8 mouse cellular contexts compared by ENCODE assay signal in the genomic region with DNA sequence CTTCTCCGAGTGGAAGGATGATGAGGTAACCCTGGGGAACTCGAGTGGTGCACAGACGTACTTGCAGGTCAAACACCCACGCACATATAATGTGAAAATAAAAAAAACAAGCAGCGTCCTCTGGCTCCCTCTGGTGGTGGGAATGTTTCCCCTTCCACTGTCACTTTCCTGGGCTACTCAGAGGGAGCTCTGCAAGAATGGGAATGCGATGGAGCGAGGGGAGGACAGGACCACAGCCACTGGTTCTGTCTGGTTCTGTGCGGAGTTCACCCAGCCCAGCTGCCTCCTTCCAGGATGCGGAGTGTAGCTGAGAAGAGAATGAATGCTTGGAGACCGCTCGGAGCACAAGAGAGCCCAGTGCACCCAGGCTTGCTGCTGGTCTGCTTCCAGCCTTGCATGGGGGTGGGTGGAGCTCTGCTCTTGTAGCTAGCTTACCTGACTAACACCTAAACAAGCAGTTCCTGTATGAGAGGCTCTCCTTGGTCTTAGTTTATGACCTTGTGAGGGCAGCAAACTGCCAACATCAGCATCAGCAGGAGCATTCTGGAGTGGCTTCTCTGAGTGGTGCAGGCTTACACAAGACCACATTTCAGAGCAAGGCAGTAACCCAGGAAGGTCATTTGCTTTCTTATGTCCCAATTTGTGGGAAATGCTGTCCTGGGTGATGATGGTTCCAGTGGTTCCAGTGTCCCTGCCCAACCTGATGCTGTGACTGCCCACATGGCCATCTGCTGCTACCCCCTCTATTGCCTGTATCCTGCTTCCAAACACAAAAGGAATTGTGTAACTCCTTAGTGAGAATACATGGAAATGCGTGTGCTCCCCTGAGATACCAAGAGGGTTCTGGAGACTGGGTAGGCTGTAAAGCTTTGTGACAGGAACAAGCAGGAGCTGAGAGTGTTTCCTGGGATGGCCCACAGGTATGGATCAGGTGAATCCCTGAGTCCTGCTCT. TPM values are rescaled to one million over a fixed set of nuclear protein-coding genes. Genes with fewer than 3 reads are reported as not detected.
DNase-seq lines count a peak whose midpoint lies in the region; ATAC-seq and TF ChIP-seq lines count a peak whose summit lies in the region.

No protein-coding gene starts in this region.

- H3K9ac ChIP-seq in embryonic facial prominence, embryonic 14.5 days (ENCODE audit: low read depth, low read length) = no peak overlapping the region
- H3K9ac ChIP-seq in limb, embryonic 13.5 days = no peak overlapping the region
- H3K9ac ChIP-seq in midbrain, embryonic 15.5 days = no peak overlapping the region

- no peaks in the 10 kb centered on the region for H3K9me3 ChIP-seq in embryonic facial prominence, embryonic 14.5 days (ENCODE audit: control insufficient read depth, low read length)
- no peaks in the 10 kb centered on the region for H3K9me3 ChIP-seq in limb, embryonic 13.5 days
- H3K9me3 ChIP-seq in midbrain, embryonic 15.5 days = no peaks in the 10 kb centered on the region

- H3K27me3 ChIP-seq in embryonic facial prominence, embryonic 14.5 days (replicated peaks; ENCODE audit: control insufficient read depth, insufficient read depth, low read length) = no peaks in the 10 kb centered on the region
- no peaks in the 10 kb centered on the region for H3K27me3 ChIP-seq in limb, embryonic 13.5 days
- H3K27me3 ChIP-seq in midbrain, embryonic 15.5 days (replicated peaks) = no peaks in the 10 kb centered on the region

- peak; percentile 79 for TF ChIP-seq CTCF in bone marrow, adult 2 months (IDR thresholded peaks at IDR 0.05; ENCODE audit: control insufficient read depth, insufficient read depth, low read length)

- H3K27ac ChIP-seq in bone marrow, adult 2 months (ENCODE audit: control insufficient read depth, insufficient read depth, low read depth, low read length, poor library complexity) = peak overlapping the region; percentile 87
- no peak overlapping the region for H3K27ac ChIP-seq in embryonic facial prominence, embryonic 14.5 days (replicated peaks; ENCODE audit: low read depth, low read length)
- H3K27ac ChIP-seq in limb, embryonic 13.5 days = peak overlapping the region; percentile 56; the same call in 1 of the 2 replicates
- H3K27ac ChIP-seq in midbrain, embryonic 15.5 days = peak overlapping the region; percentile 47; the same call in 1 of the 2 replicates

- no peak for TF ChIP-seq POLR2A in bone marrow, adult 2 months (IDR thresholded peaks at IDR 0.05; ENCODE audit: borderline replicate concordance, control insufficient read depth, low read depth, low read length)

- H3K4me2 ChIP-seq in embryonic facial prominence, embryonic 14.5 days (ENCODE audit: low read depth, low read length) = no peak overlapping the region
- H3K4me2 ChIP-seq in limb, embryonic 13.5 days (replicated peaks) = no peak overlapping the region
- H3K4me2 ChIP-seq in midbrain, embryonic 15.5 days = no peak overlapping the region

- peak; percentile 62 for DNase-seq in A20 (ENCODE audit: low read depth, low spot score)
- DNase-seq in embryonic facial prominence, embryonic 14.5 days (ENCODE audit: low spot score) = peak; percentile 81
- DNase-seq in heart, adult 9 months (ENCODE audit: low spot score in 2 of 2) = peak; percentile 70 to 89
- DNase-seq in kidney, adult 9 months = peak; percentile 94
- DNase-seq in spleen, adult 18-20 months = peak; percentile 64 to 87

- peaks cover 74% of the 10 kb centered on the region for H3K36me3 ChIP-seq in embryonic facial prominence, embryonic 14.5 days (ENCODE audit: control insufficient read depth, insufficient read depth, low read length)
- H3K36me3 ChIP-seq in limb, embryonic 13.5 days = peaks cover 85% of the 10 kb centered on the region
- H3K36me3 ChIP-seq in midbrain, embryonic 15.5 days (replicated peaks) = peaks cover 40% of the 10 kb centered on the region

- 40% methylated on average over 12 of the region's 12 CpGs for WGBS in bone marrow, adult 2 months
- WGBS in embryonic facial prominence, embryonic 14.5 days = 34% methylated on average over 11 of the region's 12 CpGs
- WGBS in limb, embryonic 13.5 days = 34% methylated on average over 12 of the region's 12 CpGs
- 34% methylated on average over 12 of the region's 12 CpGs for WGBS in midbrain, embryonic 15.5 days

- peak; percentile 76 for ATAC-seq in embryonic facial prominence, embryonic 14.5 days (ENCODE audit: low read depth)
- peak; percentile 73 for ATAC-seq in limb, embryonic 13.5 days (ENCODE audit: low FRiP score, low read depth)
- peak; percentile 46 for ATAC-seq in midbrain, embryonic 15.5 days (replicated peaks)

- H3K4me3 ChIP-seq in bone marrow, adult 2 months (replicated peaks; ENCODE audit: control insufficient read depth, low read depth, low read length) = peak overlapping the region; percentile 13
- no peak overlapping the region for H3K4me3 ChIP-seq in embryonic facial prominence, embryonic 14.5 days (ENCODE audit: low read depth, low read length)
- H3K4me3 ChIP-seq in limb, embryonic 13.5 days = no peak overlapping the region
- H3K4me3 ChIP-seq in midbrain, embryonic 15.5 days = no peak overlapping the region

- peaks cover 4% of the 10 kb centered on the region for H3K4me1 ChIP-seq in bone marrow, adult 2 months (ENCODE audit: control insufficient read depth, insufficient read depth, low read length)
- H3K4me1 ChIP-seq in embryonic facial prominence, embryonic 14.5 days (ENCODE audit: control insufficient read depth, insufficient read depth, low read length) = no peaks in the 10 kb centered on the region
- H3K4me1 ChIP-seq in limb, embryonic 13.5 days = peaks cover 10% of the 10 kb centered on the region; the same call in 1 of the 2 replicates
- 0 out of 2 replicates have a peak, but pooled peaks cover 4% of the 10 kb centered on the region for H3K4me1 ChIP-seq in midbrain, embryonic 15.5 days

RNA-seq across cellular contexts. Expression of gene Nudt16l1, which starts 24.5 kb away (rescaled TPM):
- 30.5 and 49.4 TPM in 2 replicates for polyA plus RNA-seq in bone marrow, adult 2 months (2011; ENCODE audit: insufficient read depth, insufficient read length, low replicate concordance, missing spikeins)
- polyA plus RNA-seq in embryonic facial prominence, embryonic 14.5 days (2014; fragmentation: Nextera tagmentation; extraction: Ambion mirVana) = 143 and 162 TPM in 2 replicates
- polyA plus RNA-seq in limb, embryonic 13.5 days (2015; fragmentation: Nextera tagmentation; extraction: Ambion mirVana) = 178 and 182 TPM in 2 replicates
- 123 and 132 TPM in 2 replicates for polyA plus RNA-seq in midbrain, embryonic 15.5 days (2015; fragmentation: Nextera tagmentation; extraction: Ambion mirVana)

RNA-seq across cellular contexts. Expression of gene Mgrn1, which starts 28.0 kb away (rescaled TPM):
- polyA plus RNA-seq in bone marrow, adult 2 months (2011; ENCODE audit: insufficient read depth, insufficient read length, low replicate concordance, missing spikeins) = 12.9 and 22.1 TPM in 2 replicates
- 76.2 and 87.8 TPM in 2 replicates for polyA plus RNA-seq in embryonic facial prominence, embryonic 14.5 days (2014; fragmentation: Nextera tagmentation; extraction: Ambion mirVana)
- 98.9 and 102 TPM in 2 replicates for polyA plus RNA-seq in limb, embryonic 13.5 days (2015; fragmentation: Nextera tagmentation; extraction: Ambion mirVana)
- 124 and 131 TPM in 2 replicates for polyA plus RNA-seq in midbrain, embryonic 15.5 days (2015; fragmentation: Nextera tagmentation; extraction: Ambion mirVana)

RNA-seq across cellular contexts. Expression of gene Ubald1, which starts 33.9 kb away (rescaled TPM):
- 19.4 and 38.1 TPM in 2 replicates for polyA plus RNA-seq in bone marrow, adult 2 months (2011; ENCODE audit: insufficient read depth, insufficient read length, low replicate concordance, missing spikeins)
- polyA plus RNA-seq in embryonic facial prominence, embryonic 14.5 days (2014; fragmentation: Nextera tagmentation; extraction: Ambion mirVana) = 36.3 and 39.0 TPM in 2 replicates
- polyA plus RNA-seq in limb, embryonic 13.5 days (2015; fragmentation: Nextera tagmentation; extraction: Ambion mirVana) = 41.1 and 42.1 TPM in 2 replicates
- polyA plus RNA-seq in midbrain, embryonic 15.5 days (2015; fragmentation: Nextera tagmentation; extraction: Ambion mirVana) = 58.2 and 58.7 TPM in 2 replicates

RNA-seq across cellular contexts. Expression of gene Anks3, which starts 49.9 kb away (rescaled TPM):
- polyA plus RNA-seq in bone marrow, adult 2 months (2011; ENCODE audit: insufficient read depth, insufficient read length, low replicate concordance, missing spikeins) = 19.9 and 45.4 TPM in 2 replicates
- 48.3 and 53.9 TPM in 2 replicates for polyA plus RNA-seq in embryonic facial prominence, embryonic 14.5 days (2014; fragmentation: Nextera tagmentation; extraction: Ambion mirVana)
- 76.2 and 76.4 TPM in 2 replicates for polyA plus RNA-seq in limb, embryonic 13.5 days (2015; fragmentation: Nextera tagmentation; extraction: Ambion mirVana)
- polyA plus RNA-seq in midbrain, embryonic 15.5 days (2015; fragmentation: Nextera tagmentation; extraction: Ambion mirVana) = 80.0 and 86.3 TPM in 2 replicates
